ENCODE assay signal across 22 mouse cellular contexts in the genomic region with DNA sequence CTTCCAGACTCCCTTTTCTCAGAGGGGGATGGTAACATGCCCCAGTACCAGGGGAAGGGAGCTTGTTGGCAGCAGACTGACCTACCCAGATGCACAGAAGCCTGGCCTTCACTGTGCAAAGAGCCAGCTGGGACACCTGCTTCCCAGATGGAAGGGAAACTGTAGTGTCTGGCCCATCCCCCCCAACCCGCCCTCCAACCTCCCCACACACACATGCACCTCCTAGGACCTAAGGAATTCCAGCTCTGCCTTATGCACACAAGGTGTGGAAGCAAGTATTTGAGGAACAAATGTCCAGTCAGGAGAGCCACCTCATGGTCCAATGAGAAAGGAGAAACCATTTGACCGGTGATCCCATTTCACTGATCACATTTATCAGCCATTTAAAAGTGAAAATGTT. TPM values are rescaled to one million over a fixed set of nuclear protein-coding genes. Genes with fewer than 3 reads are reported as not detected.
A peak's percentile ranks its signal among the peaks of the same experiment; 100 is the strongest.
DNase-seq lines count a peak whose midpoint lies in the region; ATAC-seq lines count a peak whose summit lies in the region.
"Had no signal": no experiment of that assay in that cellular context is flagged by ENCODE, and none has a peak within 500 bp of the region (broad histone marks: within the 10 kb centered on the region; RNA-seq: fewer than 3 reads in every experiment).

No protein-coding gene starts in this region.

- no peak overlapping the region for H3K4me3 ChIP-seq in kidney, embryonic 16.5 days (ENCODE audit: low read length)
- H3K4me3 ChIP-seq in embryonic facial prominence, embryonic 15.5 days (replicated peaks), result no peak overlapping the region

- no peak overlapping the region for H3K4me2 ChIP-seq in kidney, embryonic 16.5 days (replicated peaks; ENCODE audit: low read depth, low read length)
- no peak overlapping the region for H3K4me2 ChIP-seq in embryonic facial prominence, embryonic 15.5 days (replicated peaks)

- WGBS in kidney, embryonic 16.5 days, result 76% methylated on average over 2 of the region's 2 CpGs
- WGBS in embryonic facial prominence, embryonic 15.5 days, result 73% methylated on average over 2 of the region's 2 CpGs

- DNase-seq in kidney, adult 11 months, result no peak
- peak; percentile 20 for DNase-seq in embryo, embryonic 10 days (ENCODE audit: low spot score)
- DNase-seq in mesoderm, embryonic 11.5 days (ENCODE audit: low read depth, low spot score), result peak; percentile 59
- DNase-seq in right cerebral cortex, postnatal 25 days, result no peak
- no peak for DNase-seq in kidney, postnatal 36 days
- no peak for DNase-seq in urinary bladder, postnatal 10 days (ENCODE audit: low spot score)
- DNase-seq: adrenal gland, postnatal 36 days; cerebellum, adult 11 months; cerebellum, postnatal 36 days; heart, postnatal 4 days; liver, embryonic 13.5 days; retina, postnatal 1 day had no signal

- no peaks in the 10 kb centered on the region for H3K27me3 ChIP-seq in kidney, embryonic 16.5 days (ENCODE audit: insufficient read depth, low read length)
- no peaks in the 10 kb centered on the region for H3K27me3 ChIP-seq in embryonic facial prominence, embryonic 15.5 days

- H3K36me3 ChIP-seq in kidney, embryonic 16.5 days (ENCODE audit: insufficient read depth, low read length), result peaks cover under 1% of the 10 kb centered on the region; the same call in 1 of the 2 replicates
- no peaks in the 10 kb centered on the region for H3K36me3 ChIP-seq in embryonic facial prominence, embryonic 15.5 days
- H3K36me3 ChIP-seq: heart, embryonic 10.5 days; liver, embryonic 13.5 days had no signal

- H3K9me3 ChIP-seq in kidney, embryonic 16.5 days (ENCODE audit: low read length), result no peaks in the 10 kb centered on the region
- H3K9me3 ChIP-seq in embryonic facial prominence, embryonic 15.5 days (replicated peaks), result no peaks in the 10 kb centered on the region
- H3K9me3 ChIP-seq: heart, embryonic 10.5 days; liver, embryonic 13.5 days had no signal

- peaks cover 18% of the 10 kb centered on the region for H3K4me1 ChIP-seq in kidney, embryonic 16.5 days (ENCODE audit: insufficient read depth, low read length)
- H3K4me1 ChIP-seq in embryonic facial prominence, embryonic 15.5 days, result peaks cover 31% of the 10 kb centered on the region

- no peak overlapping the region for H3K9ac ChIP-seq in kidney, embryonic 16.5 days (replicated peaks; ENCODE audit: low read length)
- H3K9ac ChIP-seq in embryonic facial prominence, embryonic 15.5 days, result no peak overlapping the region
- H3K9ac ChIP-seq: liver, embryonic 13.5 days had no signal

- H3K27ac ChIP-seq in kidney, embryonic 16.5 days (ENCODE audit: low read length), result peak overlapping the region; percentile 0; the same call in 1 of the 2 replicates
- H3K27ac ChIP-seq in embryonic facial prominence, embryonic 15.5 days (replicated peaks), result 0 out of 2 replicates have a peak overlapping the region, but pooled peaks have one; percentile 86
- H3K27ac ChIP-seq: liver, embryonic 13.5 days had no signal

- ATAC-seq in kidney, embryonic 16.5 days (ENCODE audit: low FRiP score, low TSS enrichment), result no peak
- no peak for ATAC-seq in embryonic facial prominence, embryonic 15.5 days (ENCODE audit: insufficient number of reproducible peaks, low FRiP score, low TSS enrichment, low read depth)
- ATAC-seq: intestine, postnatal 0 days had no signal

RNA-seq across cellular contexts. Expression of a gene that starts 1.3 kb away (rescaled TPM):
- polyA plus RNA-seq in kidney, embryonic 16.5 days (2015; fragmentation: Nextera tagmentation; extraction: Ambion mirVana), result 6.1 and 7.3 TPM in 2 replicates
- 6.8 and 7.4 TPM in 2 replicates for polyA plus RNA-seq in embryonic facial prominence, embryonic 15.5 days (2015; fragmentation: Nextera tagmentation; extraction: Ambion mirVana)

RNA-seq across cellular contexts. Expression of a gene that starts 35.1 kb away (rescaled TPM):
- polyA plus RNA-seq in kidney, embryonic 16.5 days (2015; fragmentation: Nextera tagmentation; extraction: Ambion mirVana), result 212 and 216 TPM in 2 replicates
- polyA plus RNA-seq in embryonic facial prominence, embryonic 15.5 days (2015; fragmentation: Nextera tagmentation; extraction: Ambion mirVana), result 187 and 188 TPM in 2 replicates

RNA-seq across cellular contexts. Expression of a gene that starts 39.1 kb away (rescaled TPM):
- polyA plus RNA-seq in kidney, embryonic 16.5 days (2015; fragmentation: Nextera tagmentation; extraction: Ambion mirVana), result not detected in 2 replicates
- not detected in 2 replicates for polyA plus RNA-seq in embryonic facial prominence, embryonic 15.5 days (2015; fragmentation: Nextera tagmentation; extraction: Ambion mirVana)
- polyA plus RNA-seq: C2C12; forebrain, embryonic 11.5 days; heart, embryonic 10.5 days; intestine, postnatal 0 days; large intestine, adult 2 months; liver, embryonic 13.5 days; midbrain, postnatal 0 days; neural tube, embryonic 14.5 days; thymus, postnatal 0 days had no signal

Comparison
In these comparisons a context has a peak if more than half of its experiments do, and no peak if none do; other contexts are left out.
1. DNase-seq: peak in embryo, embryonic 10 days (single experiment) and mesoderm, embryonic 11.5 days (single experiment); none in kidney, adult 11 months (single experiment), right cerebral cortex, postnatal 25 days (single experiment), kidney, postnatal 36 days (0 of 2) and urinary bladder, postnatal 10 days (single experiment).